Comparison of ENCODE assay signal across 17 mouse cellular contexts in genomic region chr3:138131168-138131567, GRCm38 (mm10). TPM values are rescaled to one million over a fixed set of nuclear protein-coding genes. Genes with fewer than 3 reads are reported as not detected.
DNase-seq lines count a peak whose midpoint lies in the region; ATAC-seq and TF ChIP-seq lines count a peak whose summit lies in the region.
"Had no signal": no experiment of that assay in that cellular context is flagged by ENCODE, and none has a peak within 500 bp of the region (broad histone marks: within the 10 kb centered on the region; RNA-seq: fewer than 3 reads in every experiment).

No protein-coding gene starts in this region.

- no peaks in the 10 kb centered on the region for H3K36me3 ChIP-seq in kidney, adult 2 months (ENCODE audit: control insufficient read depth, insufficient read depth, low read length)
- no peaks in the 10 kb centered on the region for H3K36me3 ChIP-seq in intestine, embryonic 16.5 days (ENCODE audit: control insufficient read depth, insufficient read depth, low read length)
- H3K36me3 ChIP-seq in liver, embryonic 11.5 days (ENCODE audit: control insufficient read depth, insufficient read depth, low read length): no peaks in the 10 kb centered on the region
- no peaks in the 10 kb centered on the region for H3K36me3 ChIP-seq in stomach, embryonic 15.5 days
- H3K36me3 ChIP-seq: G1E; heart, embryonic 15.5 days; hindbrain, embryonic 12.5 days; limb, embryonic 12.5 days had no signal

- peak overlapping the region; percentile 42; the same call in 1 of the 2 replicates for H3K9ac ChIP-seq in intestine, embryonic 16.5 days (ENCODE audit: low read depth, low read length)
- H3K9ac ChIP-seq in liver, embryonic 11.5 days (ENCODE audit: low read depth, low read length): 0 out of 2 replicates have a peak overlapping the region, but pooled peaks have one; percentile 28
- no peak overlapping the region for H3K9ac ChIP-seq in stomach, embryonic 15.5 days
- H3K9ac ChIP-seq: heart, embryonic 15.5 days; hindbrain, embryonic 12.5 days; limb, embryonic 12.5 days had no signal

- WGBS in kidney, adult 2 months: 49% methylated on average over 9 of the region's 9 CpGs
- 40% methylated on average over 9 of the region's 9 CpGs for WGBS in intestine, embryonic 16.5 days
- WGBS in liver, embryonic 11.5 days: 58% methylated on average over 9 of the region's 9 CpGs
- 44% methylated on average over 9 of the region's 9 CpGs for WGBS in stomach, embryonic 15.5 days

- DNase-seq in kidney, adult 2 months: peak; percentile 32
- DNase-seq in kidney, postnatal 10 days: no peak
- DNase-seq in liver, embryonic 11.5 days (ENCODE audit: low spot score): no peak
- DNase-seq in cerebellum, adult 9-11 months: no peak
- no peak for DNase-seq in ovary, postnatal 36 days (ENCODE audit: low spot score)
- DNase-seq: cerebellum, adult 11 months; cerebellum, postnatal 36 days; heart, adult 11 months; layer of hippocampus, adult 9-11 months; retina, postnatal 1 day; thymus, postnatal 25 days had no signal

- TF ChIP-seq POLR2A in kidney, adult 2 months (IDR thresholded peaks at IDR 0.05; ENCODE audit: low read depth, low read length): no peak

- H3K4me1 ChIP-seq in kidney, adult 2 months (ENCODE audit: control insufficient read depth, insufficient read depth, low read length): no peaks in the 10 kb centered on the region; the same call in 1 of the 2 replicates
- H3K4me1 ChIP-seq in intestine, embryonic 16.5 days (ENCODE audit: control insufficient read depth, insufficient read depth, low read length): no peaks in the 10 kb centered on the region
- H3K4me1 ChIP-seq in liver, embryonic 11.5 days (replicated peaks; ENCODE audit: control insufficient read depth, insufficient read depth, low read length): peaks cover 3% of the 10 kb centered on the region
- no peaks in the 10 kb centered on the region for H3K4me1 ChIP-seq in stomach, embryonic 15.5 days

- no peak overlapping the region for H3K27ac ChIP-seq in kidney, adult 2 months (ENCODE audit: insufficient read depth, low read depth, low read length)
- peak overlapping the region; percentile 67 for H3K27ac ChIP-seq in intestine, embryonic 16.5 days (ENCODE audit: low read length)
- peak overlapping the region; percentile 29; the same call in 1 of the 2 replicates for H3K27ac ChIP-seq in liver, embryonic 11.5 days (ENCODE audit: low read depth, low read length)
- H3K27ac ChIP-seq in stomach, embryonic 15.5 days: no peak overlapping the region
- H3K27ac ChIP-seq: heart, embryonic 15.5 days; hindbrain, embryonic 12.5 days; limb, embryonic 12.5 days had no signal

- no peak overlapping the region for H3K4me2 ChIP-seq in intestine, embryonic 16.5 days (ENCODE audit: low read depth, low read length)
- no peak overlapping the region for H3K4me2 ChIP-seq in liver, embryonic 11.5 days
- H3K4me2 ChIP-seq in stomach, embryonic 15.5 days: no peak overlapping the region
- H3K4me2 ChIP-seq: heart, embryonic 15.5 days; hindbrain, embryonic 12.5 days; limb, embryonic 12.5 days had no signal

- no peaks in the 10 kb centered on the region for H3K9me3 ChIP-seq in intestine, embryonic 16.5 days (ENCODE audit: control insufficient read depth, low read length)
- no peaks in the 10 kb centered on the region for H3K9me3 ChIP-seq in liver, embryonic 11.5 days (ENCODE audit: control insufficient read depth, low read length)
- H3K9me3 ChIP-seq in stomach, embryonic 15.5 days: no peaks in the 10 kb centered on the region
- H3K9me3 ChIP-seq: G1E; heart, embryonic 15.5 days; hindbrain, embryonic 12.5 days; limb, embryonic 12.5 days had no signal

- no peaks in the 10 kb centered on the region for H3K27me3 ChIP-seq in kidney, adult 2 months (replicated peaks; ENCODE audit: control insufficient read depth, insufficient read depth, low read length)
- H3K27me3 ChIP-seq in intestine, embryonic 16.5 days (replicated peaks; ENCODE audit: control insufficient read depth, insufficient read depth, low read length): no peaks in the 10 kb centered on the region
- H3K27me3 ChIP-seq in liver, embryonic 11.5 days (replicated peaks; ENCODE audit: control insufficient read depth, insufficient read depth, low read length): no peaks in the 10 kb centered on the region
- no peaks in the 10 kb centered on the region for H3K27me3 ChIP-seq in stomach, embryonic 15.5 days (replicated peaks)
- H3K27me3 ChIP-seq: heart, embryonic 15.5 days; hindbrain, embryonic 12.5 days; limb, embryonic 12.5 days had no signal

- no peak overlapping the region for H3K4me3 ChIP-seq in kidney, adult 2 months (ENCODE audit: insufficient read depth, low read depth, low read length)
- H3K4me3 ChIP-seq in intestine, embryonic 16.5 days (ENCODE audit: low read length): peak overlapping the region; percentile 39
- peak overlapping the region; percentile 36 for H3K4me3 ChIP-seq in liver, embryonic 11.5 days (ENCODE audit: low read depth, low read length)
- H3K4me3 ChIP-seq in stomach, embryonic 15.5 days (replicated peaks): no peak overlapping the region; the same call in 1 of the 2 replicates
- H3K4me3 ChIP-seq: heart, embryonic 15.5 days; hindbrain, embryonic 12.5 days; limb, embryonic 12.5 days had no signal

- ATAC-seq in intestine, embryonic 16.5 days: peak; percentile 68
- peak; percentile 62 for ATAC-seq in liver, embryonic 11.5 days (replicated peaks; ENCODE audit: low FRiP score)
- ATAC-seq in stomach, embryonic 15.5 days (ENCODE audit: insufficient read depth, low FRiP score, low read depth): peak; percentile 73; the same call in 1 of the 2 replicates

- no peak for TF ChIP-seq CTCF in kidney, adult 2 months (conservative IDR thresholded peaks at IDR 0.05; ENCODE audit: insufficient read depth, insufficient read length, low read depth, low read length)

RNA-seq across cellular contexts. Expression of gene Trmt10a, which starts 12.1 kb away (rescaled TPM):
- 1.5 and 2.0 TPM in 2 replicates for polyA plus RNA-seq in kidney, adult 2 months (2012; rRNA removed)
- 9.2 and 9.4 TPM in 2 replicates for polyA plus RNA-seq in intestine, embryonic 16.5 days (2015; fragmentation: Nextera tagmentation; extraction: Ambion mirVana)
- polyA plus RNA-seq in liver, embryonic 11.5 days (2014; fragmentation: Nextera tagmentation; extraction: Ambion mirVana): 13.1 and 13.5 TPM in 2 replicates
- polyA plus RNA-seq in stomach, embryonic 15.5 days (2015; fragmentation: Nextera tagmentation; extraction: Ambion mirVana): 9.7 and 10.9 TPM in 2 replicates

RNA-seq across cellular contexts. Expression of gene Mttp, which starts 13.6 kb away (rescaled TPM):
- polyA plus RNA-seq in kidney, adult 2 months (2012; rRNA removed): 6.0 and 6.9 TPM in 2 replicates
- 405 and 573 TPM in 2 replicates for polyA plus RNA-seq in intestine, embryonic 16.5 days (2015; fragmentation: Nextera tagmentation; extraction: Ambion mirVana)
- 45.0 and 53.2 TPM in 2 replicates for polyA plus RNA-seq in liver, embryonic 11.5 days (2014; fragmentation: Nextera tagmentation; extraction: Ambion mirVana)
- 41.6 and 64.3 TPM in 2 replicates for polyA plus RNA-seq in stomach, embryonic 15.5 days (2015; fragmentation: Nextera tagmentation; extraction: Ambion mirVana)

Comparison
In these comparisons a context has a peak if more than half of its experiments do, and no peak if none do; other contexts are left out.
1. H3K27ac ChIP-seq: peak in intestine, embryonic 16.5 days (single experiment) and liver, embryonic 11.5 days (single experiment); none in kidney, adult 2 months (single experiment) and stomach, embryonic 15.5 days (single experiment).
2. H3K4me3 ChIP-seq: peak in intestine, embryonic 16.5 days (single experiment) and liver, embryonic 11.5 days (single experiment); none in kidney, adult 2 months (single experiment) and stomach, embryonic 15.5 days (single experiment).
3. Peak in every context shown above with its lines, with median percentiles within 50 percentile points of each other: ATAC-seq.